26 mouse cellular contexts compared by ENCODE assay signal in genomic region chr3:53530305-53530704, GRCm38 (mm10). TPM values are rescaled to one million over a fixed set of nuclear protein-coding genes. Genes with fewer than 3 reads are reported as not detected.
DNase-seq lines count a peak whose midpoint lies in the region; ATAC-seq and TF ChIP-seq lines count a peak whose summit lies in the region.
"Had no signal": no experiment of that assay in that cellular context is flagged by ENCODE, and none has a peak within 500 bp of the region (broad histone marks: within the 10 kb centered on the region; RNA-seq: fewer than 3 reads in every experiment).

No protein-coding gene starts in this region.

- H3K9ac ChIP-seq in lung, embryonic 15.5 days, result no peak overlapping the region
- no peak overlapping the region for H3K9ac ChIP-seq in stomach, embryonic 15.5 days
- no peak overlapping the region for H3K9ac ChIP-seq in liver, embryonic 12.5 days
- H3K9ac ChIP-seq: embryonic facial prominence, embryonic 13.5 days; forebrain, embryonic 12.5 days; heart, embryonic 12.5 days had no signal

- peaks cover 5% of the 10 kb centered on the region; the same call in 1 of the 2 replicates for H3K4me1 ChIP-seq in lung, embryonic 15.5 days
- H3K4me1 ChIP-seq in lung, adult 2 months (ENCODE audit: control insufficient read depth, insufficient read depth, low read length), result no peaks in the 10 kb centered on the region; the same call in 1 of the 2 replicates
- H3K4me1 ChIP-seq in stomach, embryonic 15.5 days, result no peaks in the 10 kb centered on the region
- H3K4me1 ChIP-seq in liver, embryonic 12.5 days, result no peaks in the 10 kb centered on the region
- H3K4me1 ChIP-seq: embryonic facial prominence, embryonic 13.5 days; forebrain, embryonic 12.5 days; heart, embryonic 12.5 days; hindbrain, embryonic 10.5 days had no signal

- no peak for TF ChIP-seq POLR2A in lung, adult 2 months (IDR thresholded peaks at IDR 0.05; ENCODE audit: borderline replicate concordance, extremely low read depth, low read depth, low read length)

- peak; percentile 19; the same call in 1 of the 2 replicates for ATAC-seq in lung, embryonic 15.5 days (ENCODE audit: borderline replicate concordance, extremely low read depth, low FRiP score, low TSS enrichment)
- ATAC-seq in stomach, embryonic 15.5 days (ENCODE audit: insufficient read depth, low FRiP score, low read depth), result peak; percentile 86
- ATAC-seq in liver, embryonic 12.5 days, result no peak
- ATAC-seq in megakaryocyte, adult 5-6 weeks (ENCODE audit: poor library complexity, severe bottlenecking), result no peak
- ATAC-seq: CD4-positive, CD25-positive, alpha-beta regulatory T cell, adult 4 months; forebrain, embryonic 16.5 days had no signal

- 57% methylated on average over 6 of the region's 6 CpGs for WGBS in lung, embryonic 15.5 days
- WGBS in lung, adult 2 months, result 62% methylated on average over 6 of the region's 6 CpGs
- 56% methylated on average over 6 of the region's 6 CpGs for WGBS in stomach, embryonic 15.5 days
- WGBS in liver, embryonic 12.5 days (ENCODE audit: insufficient replicate concordance), result 69% methylated on average over 6 of the region's 6 CpGs

- no peak overlapping the region for H3K4me2 ChIP-seq in lung, embryonic 15.5 days
- H3K4me2 ChIP-seq in stomach, embryonic 15.5 days, result no peak overlapping the region
- no peak overlapping the region for H3K4me2 ChIP-seq in liver, embryonic 12.5 days
- H3K4me2 ChIP-seq: embryonic facial prominence, embryonic 13.5 days; forebrain, embryonic 12.5 days; heart, embryonic 12.5 days had no signal

- H3K4me3 ChIP-seq in lung, embryonic 15.5 days, result no peak overlapping the region
- no peak overlapping the region for H3K4me3 ChIP-seq in lung, adult 2 months (replicated peaks; ENCODE audit: extremely low read depth, low read depth, low read length)
- H3K4me3 ChIP-seq in stomach, embryonic 15.5 days (replicated peaks), result no peak overlapping the region
- H3K4me3 ChIP-seq in liver, embryonic 12.5 days, result no peak overlapping the region
- H3K4me3 ChIP-seq: embryonic facial prominence, embryonic 13.5 days; forebrain, embryonic 12.5 days; heart, embryonic 12.5 days; hindbrain, embryonic 10.5 days had no signal

- H3K27ac ChIP-seq in lung, embryonic 15.5 days, result 0 out of 2 replicates have a peak overlapping the region, but pooled peaks have one; percentile 22
- no peak overlapping the region for H3K27ac ChIP-seq in stomach, embryonic 15.5 days
- no peak overlapping the region for H3K27ac ChIP-seq in liver, embryonic 12.5 days
- H3K27ac ChIP-seq: embryonic facial prominence, embryonic 13.5 days; forebrain, embryonic 12.5 days; hindbrain, embryonic 10.5 days had no signal

- H3K27me3 ChIP-seq in lung, embryonic 15.5 days, result no peaks in the 10 kb centered on the region
- H3K27me3 ChIP-seq in stomach, embryonic 15.5 days (replicated peaks), result no peaks in the 10 kb centered on the region
- no peaks in the 10 kb centered on the region for H3K27me3 ChIP-seq in liver, embryonic 12.5 days (replicated peaks)
- H3K27me3 ChIP-seq: embryonic facial prominence, embryonic 13.5 days; forebrain, embryonic 12.5 days; heart, embryonic 12.5 days had no signal

- no peaks in the 10 kb centered on the region for H3K9me3 ChIP-seq in lung, embryonic 15.5 days
- H3K9me3 ChIP-seq in stomach, embryonic 15.5 days, result no peaks in the 10 kb centered on the region
- H3K9me3 ChIP-seq in liver, embryonic 12.5 days (replicated peaks), result no peaks in the 10 kb centered on the region
- H3K9me3 ChIP-seq: embryonic facial prominence, embryonic 13.5 days; forebrain, embryonic 12.5 days; heart, embryonic 12.5 days; hindbrain, embryonic 10.5 days had no signal

- DNase-seq in cerebellum, postnatal 10 days, result peak; percentile 20
- no peak for DNase-seq in cerebellum, adult 9-10 months
- DNase-seq in lung, adult 2 months, result no peak
- DNase-seq: adrenal gland, adult 8-10 months; adrenal gland, postnatal 36 days; B cell, adult 2 months; cerebellum, adult 11 months; cerebellum, adult 8-10 months; cerebellum, postnatal 36 days; gastrocnemius, postnatal 14 days had no signal

- no peaks in the 10 kb centered on the region for H3K36me3 ChIP-seq in lung, embryonic 15.5 days
- H3K36me3 ChIP-seq in stomach, embryonic 15.5 days, result no peaks in the 10 kb centered on the region
- no peaks in the 10 kb centered on the region for H3K36me3 ChIP-seq in liver, embryonic 12.5 days
- H3K36me3 ChIP-seq: embryonic facial prominence, embryonic 13.5 days; forebrain, embryonic 12.5 days; G1E; heart, embryonic 12.5 days had no signal

- no peak for TF ChIP-seq CTCF in lung, adult 2 months (IDR thresholded peaks at IDR 0.05; ENCODE audit: insufficient read depth, low read length)

RNA-seq across cellular contexts. Expression of gene Stoml3, which starts 41.9 kb away (rescaled TPM):
- polyA plus RNA-seq in lung, embryonic 15.5 days (2015; fragmentation: Nextera tagmentation; extraction: Ambion mirVana), result 0.14 TPM in 1 of 2 replicates, not detected in the other
- polyA plus RNA-seq in lung, adult 2 months (2012; rRNA removed), result 0.06 TPM in 1 of 2 replicates, not detected in the other
- 0.14 TPM in 1 of 2 replicates, not detected in the other for polyA plus RNA-seq in stomach, embryonic 15.5 days (2015; fragmentation: Nextera tagmentation; extraction: Ambion mirVana)
- not detected in 2 replicates for polyA plus RNA-seq in liver, embryonic 12.5 days (2016; fragmentation: Nextera tagmentation; extraction: Ambion mirVana)
- total RNA-seq in megakaryocyte, adult 5-6 weeks (2015), result not detected in 2 replicates
- total RNA-seq in megakaryocyte, adult 5-6 weeks (2017), result not detected in 2 replicates
- total RNA-seq: adrenal gland, adult 8-10 months; adrenal gland, postnatal 36 days; gastrocnemius, adult 18-20 months; gastrocnemius, postnatal 14 days; heart, adult 8-10 months; heart, postnatal 25 days had no signal
- polyA plus RNA-seq: brain, embryonic 14.5 days; CD4-positive, CD25-positive, alpha-beta regulatory T cell, adult 4 months; embryonic facial prominence, embryonic 13.5 days; forebrain, embryonic 12.5 days; forebrain, embryonic 16.5 days; G1E; heart, embryonic 12.5 days; heart, embryonic 16.5 days; hindbrain, embryonic 10.5 days had no signal

Comparison
In these comparisons a context has a peak if more than half of its experiments do, and no peak if none do; other contexts are left out.
1. DNase-seq: peak in cerebellum, postnatal 10 days (2 of 2); none in cerebellum, adult 9-10 months (single experiment) and lung, adult 2 months (single experiment).
2. ATAC-seq: peak in lung, embryonic 15.5 days (single experiment) and stomach, embryonic 15.5 days (single experiment); none in liver, embryonic 12.5 days (single experiment) and megakaryocyte, adult 5-6 weeks (single experiment).